Mouse (Mus musculus) frontal cortex, postnatal 36 days (tissue): ENCODE results near the gene Cfd.

Experiments
- DNase-seq, 2 experiments: peaks; one replicate each; pipeline ENCODE4 v3.0.0; 2022; ENCODE audit warnings: low spot score in 2 of 2

Gene Cfd

DNA sequence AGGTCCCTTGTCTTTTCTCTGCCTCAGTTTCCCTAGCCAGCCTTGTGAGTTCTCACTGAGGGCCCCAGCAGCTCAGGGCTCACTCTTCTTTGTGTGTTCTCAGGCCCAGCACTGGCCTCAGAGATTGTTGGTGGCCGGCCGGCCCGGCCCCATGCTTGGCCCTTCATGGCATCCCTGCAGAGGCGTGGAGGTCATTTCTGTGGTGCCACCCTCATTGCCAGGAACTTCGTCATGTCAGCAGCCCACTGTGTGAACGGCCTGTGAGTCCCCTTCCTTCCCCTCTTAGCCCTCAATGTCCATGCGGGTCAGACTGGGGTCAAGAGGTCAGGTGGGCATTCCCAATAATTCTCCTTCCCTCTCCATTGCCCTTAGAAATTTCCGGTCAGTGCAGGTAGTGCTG lies 4.0 kb upstream of the Cfd start:
- DNase-seq: no peak

DNA sequence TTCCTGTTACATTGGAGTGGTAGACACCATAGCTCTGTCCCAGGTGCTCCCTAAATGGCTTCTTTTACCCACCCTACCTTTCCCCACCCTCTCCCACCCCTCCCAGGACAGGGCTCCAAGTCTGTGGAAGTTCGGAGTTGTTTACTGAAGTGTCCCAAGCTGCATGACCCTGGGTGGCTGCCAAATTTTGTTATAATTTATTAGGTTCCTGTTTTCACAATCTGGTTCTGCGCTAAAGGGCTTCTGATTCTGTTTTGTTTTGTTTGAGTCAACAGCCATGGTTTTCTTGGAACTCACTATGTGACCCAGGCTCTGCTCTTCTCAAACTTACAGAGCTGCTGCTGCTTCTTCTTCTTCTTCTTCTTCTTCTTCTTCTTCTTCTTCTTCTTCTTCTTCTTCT lies 1.3 kb upstream of the Cfd start:
- no peak for DNase-seq

DNA sequence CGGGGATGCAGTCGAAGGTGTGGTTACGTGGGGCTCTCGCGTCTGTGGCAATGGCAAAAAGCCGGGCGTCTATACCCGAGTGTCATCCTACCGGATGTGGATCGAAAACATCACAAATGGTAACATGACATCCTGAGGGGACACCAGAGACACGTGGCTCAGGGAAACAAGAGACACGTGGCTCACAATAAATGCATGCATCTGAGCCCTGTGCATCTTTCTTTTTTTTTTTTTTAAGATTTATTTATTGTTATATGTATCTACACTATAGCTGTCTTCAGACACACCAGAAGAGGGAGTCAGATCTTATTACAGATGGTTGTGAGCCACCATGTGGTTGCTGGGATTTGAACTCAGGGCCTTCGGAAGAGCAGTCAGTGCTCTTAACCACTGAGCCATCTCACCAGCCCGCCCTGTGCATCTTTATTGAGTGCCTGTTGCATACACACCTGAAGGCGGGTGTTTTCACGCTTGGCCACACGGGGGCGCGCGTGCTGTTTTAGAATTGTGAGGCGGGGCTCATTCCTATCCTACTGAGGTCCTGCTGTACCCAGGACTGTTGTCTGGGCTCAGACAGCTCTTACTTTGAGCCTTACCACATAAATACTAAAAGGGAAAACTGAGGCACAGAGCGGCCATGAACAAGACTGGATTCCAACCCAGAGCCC lies 1.9 kb downstream of the Cfd start:
- peak; percentile 79 to 81 for DNase-seq

DNA sequence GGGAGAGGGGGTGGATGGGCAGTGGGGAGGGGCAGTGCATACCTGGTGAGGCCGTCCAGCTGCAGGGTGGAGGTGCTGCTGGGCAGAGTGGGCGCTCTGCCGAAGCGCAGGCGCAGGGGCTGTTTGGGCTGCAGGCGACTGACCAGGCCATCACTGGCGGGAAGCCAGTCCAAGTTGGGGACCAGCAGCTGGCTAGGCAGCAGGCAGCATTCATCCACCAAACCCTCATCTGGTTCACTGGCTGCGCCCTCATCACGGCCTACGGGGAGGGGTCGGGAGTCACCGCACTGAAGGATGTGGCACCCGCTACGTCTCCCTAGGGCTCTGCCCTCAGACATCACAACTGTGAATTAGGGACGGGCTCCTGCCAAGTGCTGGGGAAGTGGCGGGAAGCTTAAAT lies 5.7 kb downstream of the Cfd start:
- no peak for DNase-seq

DNA sequence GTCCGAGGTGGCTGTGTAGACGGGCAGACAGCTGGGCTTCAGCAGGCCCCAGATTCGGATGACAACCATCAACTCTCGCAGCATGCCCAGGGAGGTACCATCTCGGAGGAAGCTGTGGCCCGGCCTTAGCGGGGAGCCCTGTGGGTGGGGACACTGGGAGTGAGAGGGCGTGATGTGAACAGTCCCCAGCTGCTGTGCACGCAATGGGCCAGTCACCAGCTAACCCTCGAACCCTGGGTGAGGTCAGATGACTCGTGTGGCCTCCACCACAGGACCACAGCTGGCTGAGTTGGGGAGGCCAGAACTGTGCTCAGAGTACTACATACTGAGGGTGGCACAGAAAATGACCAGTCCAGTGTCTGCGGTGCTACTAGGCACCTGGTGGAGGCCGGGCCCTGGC lies 6.2 kb downstream of the Cfd start:
- DNase-seq: no peak

DNA sequence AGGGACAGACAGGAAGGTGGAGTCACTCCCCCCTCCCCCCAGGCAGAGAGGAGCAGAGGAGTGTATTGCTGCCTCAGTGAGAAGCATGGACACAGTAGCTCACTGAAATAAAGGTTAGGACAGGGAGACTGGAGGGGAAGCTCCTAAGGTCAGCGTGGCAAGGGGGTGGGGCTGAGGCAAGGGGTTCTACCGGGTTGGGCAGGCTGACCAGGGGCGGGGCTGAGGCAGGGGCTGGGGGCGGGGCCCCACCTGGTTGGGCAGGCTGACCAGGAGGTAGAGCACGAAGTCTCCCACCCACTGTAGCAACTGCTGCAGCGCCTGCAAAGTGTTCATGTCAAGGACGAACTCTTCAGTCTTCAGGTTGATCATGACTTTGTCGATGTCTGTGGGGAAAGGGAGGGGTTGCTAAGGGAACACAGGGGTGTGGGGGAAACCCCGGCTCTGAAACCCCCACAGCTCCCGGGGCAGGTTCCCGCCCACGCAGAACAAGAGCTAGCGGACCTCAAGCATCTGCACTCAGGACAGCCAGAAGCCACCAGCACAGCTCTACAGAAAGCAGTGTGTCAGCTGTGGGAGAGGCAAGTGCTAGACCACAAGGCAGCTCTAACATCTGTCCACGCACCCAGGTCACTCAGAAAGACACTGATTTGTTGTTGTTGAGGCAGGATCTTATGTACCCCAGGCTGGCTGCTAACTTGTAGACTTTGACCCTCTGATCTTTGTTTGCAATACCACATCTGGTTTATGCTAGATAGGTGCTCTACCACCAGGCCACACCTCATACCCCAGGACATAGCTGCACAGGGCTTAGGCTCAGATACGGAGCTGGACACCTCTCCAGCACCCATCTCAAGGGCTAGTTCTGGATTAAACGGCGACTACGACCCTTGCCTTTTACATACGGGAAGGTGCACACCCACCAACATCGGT lies 6.9 kb downstream of the Cfd start:
- DNase-seq: no peak

DNA sequence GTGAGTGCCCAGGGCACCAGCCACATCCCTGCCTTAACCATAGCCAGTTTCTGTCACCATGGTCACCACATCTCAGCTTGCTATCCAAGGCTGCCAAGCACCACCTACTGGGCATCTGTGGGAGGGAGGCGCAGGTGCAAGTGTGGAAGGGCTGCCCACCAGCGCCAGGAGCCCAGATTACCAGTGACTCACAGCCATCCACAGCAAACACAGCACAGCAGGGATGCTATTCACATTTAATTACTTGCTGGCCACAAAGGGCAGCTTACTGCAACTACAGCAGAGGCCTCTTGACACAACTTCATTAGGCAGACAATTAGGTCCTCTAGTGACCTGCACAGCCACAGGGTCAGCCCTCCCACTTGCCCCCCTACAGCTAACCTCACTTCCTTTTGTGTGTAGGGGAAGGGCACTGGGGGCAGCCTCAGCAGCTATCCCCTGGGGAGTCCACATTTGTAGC lies 10.3 kb downstream of the Cfd start:
- DNase-seq: peak; percentile 80 to 89

DNA sequence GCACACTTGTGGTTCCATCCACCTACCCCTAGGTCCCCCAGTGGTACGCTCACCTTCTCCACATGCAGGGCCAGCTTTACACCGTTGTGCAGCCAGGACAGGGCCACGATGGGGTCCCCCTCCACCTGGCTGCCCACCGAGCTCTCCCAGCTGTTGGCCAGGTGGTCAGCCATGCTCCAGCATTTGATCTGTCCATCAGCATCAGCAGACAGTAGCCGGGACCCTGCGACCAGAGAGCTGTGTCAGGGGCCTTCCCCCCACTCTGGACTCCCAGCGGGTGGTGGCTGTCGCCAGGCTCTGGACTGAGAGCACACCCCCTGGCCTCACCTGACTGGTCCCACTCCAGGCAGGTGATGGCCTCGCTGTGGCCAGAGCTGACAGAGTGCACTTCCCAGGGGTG lies 16.1 kb downstream of the Cfd start:
- no peak for DNase-seq

DNA sequence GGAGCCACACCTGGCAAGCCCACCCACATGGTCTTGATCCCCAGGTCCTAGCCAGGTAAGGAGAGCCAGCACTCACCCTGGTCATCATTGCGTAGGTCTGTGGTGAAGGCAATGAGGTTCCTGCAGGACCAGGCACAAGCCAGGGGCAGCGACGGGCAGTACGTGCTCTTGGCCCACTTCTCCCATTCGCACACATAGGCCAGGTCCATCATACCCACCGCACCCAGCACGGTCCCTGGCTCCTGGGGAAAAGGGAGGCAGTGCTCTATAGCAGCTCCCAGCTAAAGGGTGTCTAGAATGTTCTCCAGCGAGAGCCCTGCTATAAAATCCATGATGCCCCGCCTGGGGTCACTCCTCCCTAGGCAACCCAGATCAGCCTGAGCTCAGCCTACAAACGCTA lies 16.8 kb downstream of the Cfd start:
- DNase-seq: no peak

DNA sequence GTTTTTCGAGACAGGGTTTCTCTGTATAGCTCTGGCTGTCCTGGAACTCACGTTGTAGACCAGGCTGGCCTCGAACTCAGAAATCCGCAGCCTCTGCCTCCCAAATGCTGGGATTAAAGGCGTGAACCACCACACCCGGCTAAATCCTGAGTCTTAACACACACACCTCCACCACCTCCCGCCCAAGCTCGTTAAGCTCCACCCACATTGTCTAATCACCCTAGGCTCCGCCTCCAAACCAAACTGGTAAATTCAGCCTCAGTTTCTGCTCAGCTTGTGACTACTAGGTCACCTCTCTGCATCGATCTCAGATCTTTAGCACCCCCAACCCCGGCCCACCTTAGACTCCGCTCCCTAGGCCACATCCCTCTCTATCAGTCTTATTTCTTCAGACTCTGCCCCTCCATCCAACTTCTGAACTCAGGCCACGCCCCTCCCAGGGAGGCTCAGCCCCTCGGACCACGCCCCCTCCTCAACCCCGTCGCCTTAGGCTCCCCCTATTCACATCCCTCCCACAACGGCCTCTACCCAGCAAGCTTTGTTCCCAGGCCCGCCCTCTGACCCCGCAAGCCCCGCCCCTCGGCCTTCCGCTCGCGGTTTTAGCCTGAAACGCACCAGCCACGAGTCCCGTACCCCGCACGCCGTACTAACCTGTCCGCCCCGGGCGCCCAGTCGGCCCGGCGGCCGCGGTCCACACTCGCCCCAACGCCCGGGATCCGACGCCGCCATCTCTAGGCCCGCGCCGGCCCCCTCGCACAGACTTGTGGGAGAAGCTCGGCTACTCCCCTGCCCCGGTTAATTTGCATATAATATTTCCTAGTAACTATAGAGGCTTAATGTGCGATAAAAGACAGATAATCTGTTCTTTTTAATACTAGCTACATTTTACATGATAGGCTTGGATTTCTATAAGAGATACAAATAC lies 17.8 kb downstream of the Cfd start, which contains the start of gene Med16:
Med16 (minus strand) TSS at position 757 of the 925 bp plus-strand sequence.
- DNase-seq: peak; percentile 94 to 97

DNA sequence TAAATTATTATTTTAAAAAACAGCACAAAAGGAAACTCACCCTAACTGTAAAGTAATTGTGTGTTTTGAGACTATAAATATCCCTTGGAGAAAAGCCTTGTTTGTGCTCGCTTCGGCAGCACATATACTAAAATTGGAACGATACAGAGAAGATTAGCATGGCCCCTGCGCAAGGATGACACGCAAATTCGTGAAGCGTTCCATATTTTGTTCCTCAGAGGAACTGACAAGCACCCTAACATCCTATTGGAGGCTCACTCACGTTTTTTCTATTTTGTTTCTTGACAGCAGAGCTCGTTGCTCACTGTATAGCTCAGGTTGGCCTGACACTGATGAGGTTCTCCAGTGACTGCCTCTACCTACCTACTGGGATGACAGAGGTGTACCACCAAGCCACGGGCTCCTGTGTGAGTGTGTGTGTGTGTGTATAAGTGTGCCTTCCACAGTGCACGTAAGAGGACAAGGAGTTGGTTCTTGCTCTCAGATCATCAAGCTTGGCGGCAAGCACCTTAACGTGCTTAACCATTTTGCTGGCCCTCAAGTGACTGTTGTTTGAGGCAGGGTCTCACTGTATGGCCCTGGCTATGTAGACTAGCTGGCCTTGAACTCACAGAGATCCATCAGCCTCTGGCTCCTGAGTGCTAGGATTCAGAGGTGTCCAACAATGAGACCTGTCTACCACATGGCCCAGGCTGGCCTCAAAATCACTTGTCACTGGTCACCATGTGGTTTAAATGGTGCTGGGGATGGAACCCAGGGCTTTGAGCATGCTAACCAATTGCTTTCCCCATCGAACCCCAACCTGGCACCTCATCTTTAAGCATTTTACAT lies 18.7 kb downstream of the Cfd start:
- DNase-seq: peak in 1 of 2 experiments; percentile 73

DNA sequence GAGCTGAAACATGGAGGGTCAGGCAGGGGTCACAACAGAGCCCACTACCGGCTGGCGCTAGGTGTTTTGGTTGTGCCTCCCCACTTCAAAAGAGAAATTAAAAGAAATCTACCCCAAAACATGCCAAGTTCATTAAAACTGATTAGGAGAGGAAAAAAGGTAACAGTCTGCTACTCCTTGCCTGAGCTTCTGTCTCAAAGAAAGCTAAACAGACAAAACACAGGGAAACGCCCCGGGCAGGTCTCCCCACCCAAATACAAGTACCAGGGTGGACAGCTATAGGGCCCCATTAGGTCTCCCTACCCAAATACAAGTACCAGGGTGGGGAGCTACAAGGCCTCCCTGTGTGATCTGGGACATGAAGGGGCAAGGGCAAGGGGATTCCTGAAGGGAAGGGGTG lies 19.9 kb downstream of the Cfd start, which contains the start of gene Gm26602:
Gm26602 (plus strand) TSS at position 301 of the 400 bp plus-strand sequence.
- no peak for DNase-seq

DNA sequence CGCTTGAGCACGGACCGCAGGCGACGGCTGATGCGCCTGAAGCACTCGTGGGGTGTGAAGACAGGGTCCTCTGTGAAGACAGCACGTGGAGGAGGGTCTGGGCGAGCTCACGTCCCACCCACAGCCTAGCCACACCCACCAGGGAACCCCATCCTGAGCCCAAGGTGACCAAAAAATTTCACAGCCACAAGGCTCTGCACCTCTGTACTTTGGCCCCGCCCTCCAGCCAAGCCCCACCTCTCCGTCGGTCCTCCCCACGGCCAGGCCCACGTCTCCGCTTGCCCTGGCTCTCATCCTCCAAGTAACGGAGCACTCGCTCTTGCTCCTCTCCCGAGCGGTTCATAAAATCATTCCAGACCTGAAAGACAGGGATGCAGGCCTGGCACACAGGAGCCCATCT lies 21.8 kb downstream of the Cfd start:
- no peak for DNase-seq

DNA sequence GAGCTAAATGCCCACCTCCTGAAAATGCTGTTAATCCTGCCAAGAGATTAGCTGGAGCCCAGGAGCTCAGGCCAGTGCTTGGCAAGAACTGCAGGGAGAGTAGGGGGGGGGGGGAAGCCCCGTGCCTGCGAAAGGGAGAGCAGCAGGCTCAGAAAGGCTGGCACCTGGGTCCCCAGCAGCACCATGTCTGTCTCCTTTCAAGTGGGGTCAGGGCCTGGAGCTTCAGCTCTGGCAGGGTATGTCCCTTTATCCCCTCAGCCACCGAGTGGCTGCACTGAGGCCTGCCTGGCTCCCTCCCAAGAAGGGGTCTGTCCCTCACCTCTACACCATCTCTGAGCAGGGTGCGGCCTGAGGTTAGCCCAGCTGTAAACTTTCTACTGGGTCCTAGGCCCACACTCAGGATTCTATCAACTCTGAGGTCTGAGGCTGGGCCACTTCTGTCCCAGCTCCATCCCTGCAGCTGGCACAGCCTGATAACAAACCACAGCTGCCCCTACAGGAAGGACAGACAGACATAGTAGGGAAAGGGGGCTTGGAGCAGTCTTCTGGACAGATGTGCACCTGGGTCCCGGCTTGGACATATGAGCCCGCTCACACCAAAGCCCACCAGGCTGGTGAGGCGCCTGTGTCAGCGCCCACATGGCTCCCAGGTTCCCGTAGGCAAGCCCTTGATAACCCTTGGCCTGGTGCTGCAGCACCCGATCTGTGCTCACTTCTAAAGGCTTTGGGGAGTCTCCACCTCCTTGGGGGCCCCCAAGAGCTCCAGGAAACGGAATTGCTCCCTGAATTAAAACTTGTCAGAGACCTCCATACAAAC lies 23.7 kb downstream of the Cfd start:
- no peak for DNase-seq

DNA sequence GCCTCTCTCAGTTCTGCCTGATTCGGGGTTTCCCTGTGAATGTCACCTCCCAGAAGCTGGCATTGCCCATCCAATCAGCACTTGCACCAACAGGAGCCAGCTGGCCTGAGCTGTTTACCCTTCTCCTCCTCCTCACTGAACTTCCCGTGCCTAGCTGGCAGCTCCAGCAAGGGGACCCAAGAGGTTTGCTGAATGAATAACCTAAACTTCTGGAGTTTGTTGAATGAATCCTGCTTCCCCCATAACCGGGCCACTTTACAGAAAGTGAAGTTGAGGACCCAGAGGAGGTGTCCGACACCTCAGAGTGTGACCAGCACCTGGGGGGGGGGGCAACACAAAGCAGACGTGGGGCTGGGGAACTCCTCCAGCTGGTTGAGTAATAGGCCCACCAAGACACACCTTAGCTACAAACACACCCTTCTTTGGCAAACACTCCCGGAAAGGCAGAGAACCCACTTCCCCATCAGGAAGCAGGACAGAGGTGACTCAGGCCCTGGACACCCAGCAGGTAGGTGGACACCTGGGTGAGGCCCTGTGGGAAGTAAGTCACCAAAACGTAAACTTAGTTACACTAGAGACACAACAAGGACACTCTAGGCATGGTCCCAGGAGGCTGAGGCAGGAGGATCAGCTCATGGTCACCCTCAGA lies 24.4 kb downstream of the Cfd start:
- no peak for DNase-seq

DNA sequence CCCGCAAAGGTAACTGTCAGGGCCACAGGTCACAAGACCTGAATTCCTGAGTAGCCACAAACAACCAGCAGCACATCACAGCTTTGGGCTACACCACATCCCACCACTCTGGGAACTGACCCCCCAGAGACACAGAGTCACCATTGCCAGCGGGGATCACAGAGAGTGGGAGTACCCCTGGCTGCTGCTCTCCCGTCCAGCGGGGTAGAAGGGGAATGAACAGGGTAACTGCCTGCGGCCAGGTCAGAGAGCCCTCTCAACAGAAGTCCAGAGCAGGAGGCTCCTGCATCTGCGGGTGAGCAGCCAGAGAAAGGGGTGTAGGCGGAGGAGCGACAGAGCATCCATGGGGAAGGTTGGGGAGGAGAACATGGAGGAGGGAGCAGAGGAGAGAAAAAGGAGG lies 25.4 kb downstream of the Cfd start:
- DNase-seq: peak in 1 of 2 experiments; percentile 31

DNA sequence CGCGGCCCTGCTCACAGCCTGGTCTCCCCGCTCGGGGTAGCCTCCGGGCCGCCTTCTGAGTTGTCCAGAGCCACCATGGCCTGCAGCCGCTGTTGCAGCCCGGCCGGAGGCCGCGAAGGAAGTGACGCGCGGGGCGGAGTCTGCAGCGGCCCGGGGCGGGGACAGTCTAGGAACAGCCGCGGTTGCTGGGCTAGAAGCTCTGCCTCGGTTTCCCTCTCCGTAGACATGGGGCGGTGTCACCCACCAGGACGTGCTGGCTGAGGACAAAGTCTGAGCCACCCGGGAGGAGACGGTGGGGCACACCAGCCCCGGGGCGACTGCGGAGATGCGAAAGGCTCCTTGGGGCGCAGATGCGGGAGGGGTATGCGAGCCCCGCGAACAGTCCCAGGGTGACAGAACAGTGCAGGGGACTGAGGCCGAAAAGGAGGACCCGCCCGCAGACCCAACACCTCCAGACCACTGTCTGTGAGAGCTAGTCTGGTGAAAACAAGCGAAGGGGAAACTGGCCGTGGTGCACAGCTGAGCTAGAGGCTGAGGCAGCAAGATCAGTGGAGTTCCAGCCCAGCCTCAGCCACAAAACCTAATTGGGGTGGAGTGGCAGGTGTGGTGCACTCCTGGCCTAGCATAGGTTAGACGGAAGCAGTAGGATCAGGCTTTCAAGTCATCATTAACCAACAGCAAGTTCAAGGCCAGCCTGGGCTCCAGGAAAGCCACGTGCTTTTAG lies 26.3 kb downstream of the Cfd start, which contains the start of gene Kiss1r:
Kiss1r (plus strand) TSS at position 164 of the 724 bp plus-strand sequence.
- DNase-seq: peak; percentile 82

DNA sequence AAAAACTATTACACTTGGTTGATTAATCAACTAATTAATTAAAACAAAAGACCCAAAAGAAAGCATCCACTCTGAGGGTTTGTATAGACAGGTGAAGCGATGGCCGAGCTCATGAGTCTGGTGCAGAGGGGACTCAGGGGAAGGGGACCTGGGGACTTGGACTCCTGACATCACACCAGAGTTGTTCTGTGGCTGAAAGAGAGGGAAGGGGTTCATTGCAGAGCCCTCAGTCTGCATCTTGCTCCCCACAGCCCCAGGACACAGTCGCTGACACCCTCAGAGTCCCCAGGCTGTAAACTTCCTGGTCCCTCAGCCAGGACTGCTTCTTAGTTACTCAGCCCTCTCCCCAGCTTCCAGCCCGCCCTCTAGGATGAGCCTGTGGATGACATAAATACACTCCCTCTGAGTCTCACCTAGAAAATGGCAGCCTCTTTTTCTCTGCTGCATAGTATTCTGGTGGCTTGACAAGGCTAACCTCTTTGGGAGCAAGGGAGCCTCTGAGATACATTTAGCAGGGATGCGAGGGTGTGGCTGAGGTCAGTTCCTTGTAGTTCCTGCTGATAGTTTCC lies 27.0 kb downstream of the Cfd start:
- DNase-seq: no peak
